Mouse (Mus musculus): ENCODE results near the gene Unc13a. TPM values are rescaled to one million over a fixed set of nuclear protein-coding genes. Genes with fewer than 3 reads are reported as not detected.

The Unc13a gene
- polyA plus RNA-seq, 1 experiment from 2014 or later, result 16.6 TPM

GRCm38 (mm10) chr8:71657816-71658215 lies 13.7 kb downstream of the Unc13a start:
- Histone ChIP-seq H3K27ac (replicated peaks) (no peak overlapping the region), H3K4me1 (replicated peaks) (0 out of 2 replicates have a peak, but pooled peaks cover 4% of the 10 kb centered on the region), H3K4me2 (no peak overlapping the region), H3K36me3 (peaks cover 70% of the 10 kb centered on the region), H3K9ac (no peak overlapping the region), H3K9me3 (no peaks in the 10 kb centered on the region), H3K27me3 (peaks cover 86% of the 10 kb centered on the region), H3K4me3 (no peak overlapping the region)
- WGBS, result 25% methylated on average over 9 of the region's 9 CpGs
- ATAC-seq (ENCODE audit: low read depth), result no peak

- Histone ChIP-seq H3K4me2 (peak overlapping the region; percentile 32), H3K9me3 (no peaks in the 10 kb centered on the region), H3K4me3 (no peak overlapping the region), H3K27me3 (peaks cover 79% of the 10 kb centered on the region), H3K9ac (0 out of 2 replicates have a peak overlapping the region, but pooled peaks have one; percentile 22), H3K27ac (replicated peaks) (no peak overlapping the region), H3K36me3 (peaks cover 81% of the 10 kb centered on the region), H3K4me1 (replicated peaks) (0 out of 2 replicates have a peak, but pooled peaks cover 4% of the 10 kb centered on the region)
- ATAC-seq (ENCODE audit: low read depth), result no peak
- 3% methylated on average over 24 of the region's 24 CpGs for WGBS
Measured at GRCm38 (mm10) chr8:71654600-71654999, 17.0 kb downstream of the Unc13a start.

- H3K9ac ChIP-seq, result no peak overlapping the region
- WGBS, result 79% methylated on average over 9 of the region's 9 CpGs
- no peaks in the 10 kb centered on the region for H3K9me3 ChIP-seq
- no peak for ATAC-seq (ENCODE audit: low read depth)
- no peak overlapping the region for H3K4me3 ChIP-seq
- no peak overlapping the region for H3K4me2 ChIP-seq
- H3K27me3 ChIP-seq, result 0 out of 2 replicates have a peak, but pooled peaks cover 15% of the 10 kb centered on the region
- H3K4me1 ChIP-seq (replicated peaks), result no peaks in the 10 kb centered on the region
- peaks cover 82% of the 10 kb centered on the region for H3K36me3 ChIP-seq
- H3K27ac ChIP-seq (replicated peaks), result no peak overlapping the region
Measured at GRCm38 (mm10) chr8:71645510-71645909, 26.0 kb downstream of the Unc13a start.

GRCm38 (mm10) chr8:71639318-71639717 lies 32.2 kb downstream of the Unc13a start:
- Histone ChIP-seq H3K36me3 (peaks cover 64% of the 10 kb centered on the region), H3K4me2 (no peak overlapping the region)
- WGBS, result 90% methylated on average over 4 of the region's 4 CpGs

GRCm38 (mm10) chr8:71638321-71638720 lies 33.2 kb downstream of the Unc13a start:
- WGBS, result 72% methylated on average over 6 of the region's 6 CpGs
- H3K36me3 ChIP-seq, result peaks cover 57% of the 10 kb centered on the region

More at GRCm38 (mm10) chr8:71639318-71639717, 32.2 kb downstream of the Unc13a start:
- no peak for ATAC-seq (ENCODE audit: low read depth)
- Histone ChIP-seq H3K9ac (no peak overlapping the region), H3K4me3 (no peak overlapping the region), H3K9me3 (no peaks in the 10 kb centered on the region), H3K27me3 (peaks cover 47% of the 10 kb centered on the region), H3K27ac (replicated peaks) (no peak overlapping the region), H3K4me1 (replicated peaks) (peaks cover 5% of the 10 kb centered on the region; the same call in 1 of the 2 replicates)

GRCm38 (mm10) chr8:71637149-71638095 lies 34.1 kb downstream of the Unc13a start:
- Histone ChIP-seq H3K9ac (no peak overlapping the region), H3K36me3 (peaks cover 56% of the 10 kb centered on the region), H3K4me3 (no peak overlapping the region), H3K9me3 (0 out of 2 replicates have a peak, but pooled peaks cover 9% of the 10 kb centered on the region), H3K4me1 (replicated peaks) (peaks cover 7% of the 10 kb centered on the region; the same call in 1 of the 2 replicates), H3K27ac (replicated peaks) (no peak overlapping the region), H3K4me2 (no peak overlapping the region), H3K27me3 (peaks cover 59% of the 10 kb centered on the region)
- no peak for ATAC-seq (ENCODE audit: low read depth)
- WGBS, result 65% methylated on average over 8 of the region's 8 CpGs

More at GRCm38 (mm10) chr8:71638321-71638720, 33.2 kb downstream of the Unc13a start:
- Histone ChIP-seq H3K4me2 (no peak overlapping the region), H3K4me3 (no peak overlapping the region), H3K4me1 (replicated peaks) (peaks cover 7% of the 10 kb centered on the region; the same call in 1 of the 2 replicates), H3K9ac (no peak overlapping the region), H3K9me3 (no peaks in the 10 kb centered on the region), H3K27ac (replicated peaks) (no peak overlapping the region), H3K27me3 (peaks cover 54% of the 10 kb centered on the region)
- ATAC-seq (ENCODE audit: low read depth), result no peak

GRCm38 (mm10) chr8:71633981-71634667 lies 37.4 kb downstream of the Unc13a start:
- Histone ChIP-seq H3K9me3 (0 out of 2 replicates have a peak, but pooled peaks cover 9% of the 10 kb centered on the region), H3K9ac (peak overlapping the region; percentile 52), H3K4me2 (peak overlapping the region; percentile 37), H3K4me3 (0 out of 2 replicates have a peak overlapping the region, but pooled peaks have one; percentile 2), H3K4me1 (replicated peaks) (peaks cover 19% of the 10 kb centered on the region), H3K27me3 (peaks cover 81% of the 10 kb centered on the region), H3K27ac (replicated peaks) (no peak overlapping the region; the same call in 1 of the 2 replicates), H3K36me3 (peaks cover 38% of the 10 kb centered on the region)
- peak; percentile 41 for ATAC-seq (ENCODE audit: low read depth)
- WGBS, result 2% methylated on average over 26 of the region's 26 CpGs

GRCm38 (mm10) chr8:71633164-71633563 lies 38.4 kb downstream of the Unc13a start:
- Histone ChIP-seq H3K4me2 (no peak overlapping the region), H3K36me3 (peaks cover 30% of the 10 kb centered on the region), H3K4me3 (no peak overlapping the region), H3K4me1 (replicated peaks) (peaks cover 29% of the 10 kb centered on the region), H3K9ac (no peak overlapping the region), H3K27ac (replicated peaks) (no peak overlapping the region), H3K9me3 (0 out of 2 replicates have a peak, but pooled peaks cover 9% of the 10 kb centered on the region), H3K27me3 (peaks cover 75% of the 10 kb centered on the region)
- no peak for ATAC-seq (ENCODE audit: low read depth)
- WGBS, result 16% methylated on average over 19 of the region's 22 CpGs

GRCm38 (mm10) chr8:71631897-71632296 lies 39.7 kb downstream of the Unc13a start:
- no peak for ATAC-seq (ENCODE audit: low read depth)
- Histone ChIP-seq H3K4me1 (replicated peaks) (peaks cover 36% of the 10 kb centered on the region), H3K36me3 (peaks cover 29% of the 10 kb centered on the region), H3K9me3 (0 out of 2 replicates have a peak, but pooled peaks cover 9% of the 10 kb centered on the region), H3K27me3 (peaks cover 69% of the 10 kb centered on the region), H3K27ac (replicated peaks) (no peak overlapping the region), H3K4me2 (no peak overlapping the region), H3K9ac (no peak overlapping the region), H3K4me3 (no peak overlapping the region)
- WGBS, result 55% methylated on average over 2 of the region's 2 CpGs

GRCm38 (mm10) chr8:71630761-71631160 lies 40.8 kb downstream of the Unc13a start:
- no peak overlapping the region for H3K9ac ChIP-seq
- no peak overlapping the region for H3K4me3 ChIP-seq
- no peak overlapping the region for H3K27ac ChIP-seq (replicated peaks)
- peaks cover 36% of the 10 kb centered on the region for H3K4me1 ChIP-seq (replicated peaks)
- peaks cover 57% of the 10 kb centered on the region for H3K27me3 ChIP-seq
- H3K4me2 ChIP-seq, result no peak overlapping the region
- H3K36me3 ChIP-seq, result peaks cover 29% of the 10 kb centered on the region
- no peak for ATAC-seq (ENCODE audit: low read depth)
- WGBS, result 84% methylated on average over 6 of the region's 6 CpGs
- 0 out of 2 replicates have a peak, but pooled peaks cover 9% of the 10 kb centered on the region for H3K9me3 ChIP-seq

- Histone ChIP-seq H3K4me1 (replicated peaks) (peaks cover 36% of the 10 kb centered on the region), H3K27ac (replicated peaks) (peak overlapping the region; percentile 80; the same call in 1 of the 2 replicates), H3K36me3 (peaks cover 31% of the 10 kb centered on the region), H3K4me3 (peak overlapping the region; percentile 47), H3K9ac (peak overlapping the region; percentile 78), H3K4me2 (peak overlapping the region; percentile 90), H3K9me3 (0 out of 2 replicates have a peak, but pooled peaks cover 9% of the 10 kb centered on the region), H3K27me3 (peaks cover 48% of the 10 kb centered on the region)
- WGBS, result 4% methylated on average over 25 of the region's 25 CpGs
- ATAC-seq (ENCODE audit: low read depth), result peak; percentile 41; the same call in 1 of the 2 replicates
Measured at GRCm38 (mm10) chr8:71629781-71630212, 41.8 kb downstream of the Unc13a start.

All from neural tube, embryonic 13.5 days (tissue).